8 mouse cellular contexts compared by ENCODE assay signal in the genomic region with DNA sequence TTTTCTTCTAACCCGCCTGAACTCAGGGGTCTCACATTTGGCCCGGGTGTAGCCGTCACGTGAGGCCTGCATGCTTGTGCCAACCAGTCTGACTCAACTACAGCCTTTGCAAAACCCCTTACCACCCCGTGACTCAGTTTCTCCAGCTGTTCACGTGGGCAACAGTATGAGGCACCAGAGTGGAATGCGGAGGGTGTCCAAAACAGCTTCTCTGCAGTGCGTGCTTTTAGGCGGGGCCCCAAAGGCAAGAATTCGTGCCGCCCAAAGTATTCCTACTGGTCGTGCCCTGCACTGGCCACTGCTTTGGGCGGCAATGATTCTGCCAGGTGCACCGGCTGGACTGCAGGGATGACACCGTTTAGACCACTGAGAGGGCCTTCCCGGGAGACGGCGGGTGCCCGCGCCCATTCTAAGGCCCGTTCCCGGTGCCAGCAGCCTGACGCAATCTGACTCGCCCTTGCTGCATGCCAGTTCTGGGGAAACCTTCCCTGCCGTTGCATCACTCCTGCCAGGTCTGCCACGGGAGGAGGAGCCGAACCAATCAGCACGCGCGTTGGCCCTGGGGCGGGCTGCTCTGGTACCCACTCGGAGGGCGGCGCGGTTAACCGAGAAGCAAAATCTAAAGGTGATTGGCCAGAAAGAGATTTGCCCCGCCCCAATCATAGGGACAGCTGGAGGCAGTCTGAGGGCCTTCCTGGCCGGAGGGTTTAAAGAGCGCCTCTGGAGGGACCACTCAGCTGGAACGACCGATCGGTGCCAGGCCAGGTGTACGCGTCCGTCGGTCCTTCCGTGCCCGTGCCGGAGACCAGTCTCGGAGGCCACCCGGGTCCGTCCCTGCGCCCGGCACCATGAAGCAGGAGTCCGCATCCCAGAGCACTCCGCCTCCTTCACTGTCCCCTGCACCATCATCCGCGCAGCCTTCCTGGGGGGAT. TPM values are rescaled to one million over a fixed set of nuclear protein-coding genes. Genes with fewer than 3 reads are reported as not detected.
DNase-seq lines count a peak whose midpoint lies in the region; ATAC-seq lines count a peak whose summit lies in the region.

A gene (plus strand): TSS at position 675 of the 932 bp plus-strand sequence.

- H3K4me2 ChIP-seq in hindbrain, embryonic 14.5 days (replicated peaks): peak within 1 kb of the TSS; percentile 76

- 0 out of 2 replicates have a peak within 1 kb of the TSS, but pooled peaks have one; percentile 10 for H3K27ac ChIP-seq in hindbrain, embryonic 14.5 days

- H3K27me3 ChIP-seq in hindbrain, embryonic 14.5 days (ENCODE audit: control insufficient read depth, insufficient read depth, low read length): peaks cover 4% of the 10 kb centered on the region; the same call in 1 of the 2 replicates

- peak; percentile 71 for DNase-seq in WW6 (ENCODE audit: low read depth, low spot score)
- peak; percentile 94 to 95 for DNase-seq in cerebellum, postnatal 25 days
- DNase-seq in frontal cortex, postnatal 14 days (ENCODE audit: low spot score in 2 of 2): peak; percentile 92 to 95
- peak; percentile 89 for DNase-seq in hindbrain, embryonic 14.5 days (ENCODE audit: low spot score)
- peak; percentile 93 for DNase-seq in left cerebral cortex, adult 11 months (ENCODE audit: low spot score)
- DNase-seq in lung, postnatal 36 days: peak; percentile 95
- DNase-seq in right cerebral cortex, adult 18-20 months: peak; percentile 97
- DNase-seq in urinary bladder, postnatal 14 days (ENCODE audit: low spot score): peak; percentile 88

- 5% methylated on average over 58 of the region's 58 CpGs for WGBS in hindbrain, embryonic 14.5 days

- peaks cover 4% of the 10 kb centered on the region for H3K4me1 ChIP-seq in hindbrain, embryonic 14.5 days (replicated peaks; ENCODE audit: control insufficient read depth, insufficient read depth, low read length)

- peak within 1 kb of the TSS; percentile 77 for H3K9ac ChIP-seq in hindbrain, embryonic 14.5 days

- peak within 1 kb of the TSS; percentile 79 for H3K4me3 ChIP-seq in hindbrain, embryonic 14.5 days (replicated peaks; ENCODE audit: low read length)

- H3K36me3 ChIP-seq in hindbrain, embryonic 14.5 days (replicated peaks; ENCODE audit: control insufficient read depth, insufficient read depth): peaks cover 5% of the 10 kb centered on the region; the same call in 1 of the 2 replicates

- peak; percentile 98 for ATAC-seq in hindbrain, embryonic 14.5 days (ENCODE audit: low FRiP score)

- H3K9me3 ChIP-seq in hindbrain, embryonic 14.5 days (ENCODE audit: control insufficient read depth, low read length): no peaks in the 10 kb centered on the region

RNA-seq across cellular contexts. Expression of the gene that starts here (rescaled TPM):
- polyA plus RNA-seq in hindbrain, embryonic 14.5 days (2014; fragmentation: Nextera tagmentation; extraction: Ambion mirVana): 8.8 and 10.3 TPM in 2 replicates

Comparison
In these comparisons a context has a peak if more than half of its experiments do, and no peak if none do; other contexts are left out.
1. Peak in every context shown above with its lines: DNase-seq, ATAC-seq, H3K4me3 ChIP-seq and H3K27ac ChIP-seq.